Mouse (Mus musculus) kidney, adult 11 months (tissue): ENCODE results near the gene Dner.
"Not testable (repeated sequence)": the region's sequence is repeated elsewhere in the genome, so short reads cannot be mapped to it uniquely, and the experiment has no call there.

Experiments
- DNase-seq: peaks from one replicate; pipeline ENCODE4 v3.0.0; 2022

Gene Dner

DNA sequence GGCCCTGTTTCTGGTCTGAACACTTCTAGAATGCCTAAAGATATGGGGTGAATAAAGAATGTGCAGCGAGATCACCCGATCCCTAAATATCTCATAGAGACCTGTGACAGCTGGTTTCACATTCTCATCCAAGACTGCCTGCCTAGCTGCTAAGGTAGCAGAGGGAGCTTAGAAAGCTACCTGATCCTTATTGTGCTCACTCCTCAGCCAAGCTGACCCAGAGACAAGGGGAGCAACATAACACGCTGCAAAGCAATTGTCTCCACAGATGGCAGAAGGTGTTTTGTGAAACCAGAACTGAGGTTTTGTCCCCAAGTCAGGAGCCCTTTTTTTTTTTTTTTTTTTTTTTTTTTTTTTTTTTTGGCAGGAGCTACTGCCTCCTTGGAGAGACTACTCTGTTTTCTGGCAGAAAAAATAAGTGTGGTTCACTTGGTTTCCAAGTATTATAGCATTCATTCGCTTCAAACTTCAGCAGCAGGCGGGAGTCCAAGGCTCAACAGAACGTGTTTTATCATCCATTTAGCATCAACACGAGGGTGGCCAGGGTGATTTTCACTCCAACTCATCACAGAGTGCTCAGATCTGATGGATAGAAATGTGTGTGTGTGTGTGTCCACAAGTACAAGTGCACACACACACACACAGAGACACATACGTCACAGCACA, 309.4 kb downstream of the Dner start:
- no peak for DNase-seq

DNA sequence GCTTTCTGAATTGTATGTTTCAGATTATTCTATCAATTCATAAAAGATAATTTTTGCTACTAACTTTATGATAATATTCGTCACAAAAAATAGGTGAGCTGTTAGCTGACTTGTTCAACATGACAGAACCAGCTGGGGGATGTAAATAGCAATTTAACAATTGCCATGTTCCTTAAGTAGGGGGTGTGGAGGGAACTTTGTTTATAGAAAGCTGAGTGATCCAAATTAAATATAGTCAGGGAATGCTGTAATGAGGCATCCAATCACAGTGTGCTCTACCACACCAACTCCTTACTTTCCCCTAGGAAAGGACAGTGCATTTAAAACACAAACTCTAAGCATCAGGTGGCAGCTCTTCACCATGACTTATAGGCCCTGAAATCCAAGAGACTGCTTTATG, 313.3 kb downstream of the Dner start:
- DNase-seq, result no peak

DNA sequence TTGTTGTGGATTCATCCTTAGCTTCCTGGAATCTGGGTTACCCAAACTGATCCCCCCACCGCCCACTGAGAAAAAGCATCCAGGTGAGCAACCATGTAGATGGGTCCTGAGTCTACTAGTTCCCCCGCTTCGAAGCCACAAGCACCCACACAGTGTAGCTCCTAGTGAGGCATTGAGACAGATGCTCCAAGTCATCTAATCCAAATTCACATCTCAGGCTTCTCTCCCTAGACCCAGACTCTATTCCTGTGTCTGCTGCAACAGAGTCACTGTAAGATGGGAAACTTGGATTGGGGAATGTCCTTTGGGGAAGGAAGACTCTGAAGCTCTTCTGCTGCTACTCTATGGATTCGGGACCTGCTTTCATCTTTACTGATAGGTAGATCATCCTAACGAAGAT, 314.0 kb downstream of the Dner start:
- DNase-seq, result no peak

DNA sequence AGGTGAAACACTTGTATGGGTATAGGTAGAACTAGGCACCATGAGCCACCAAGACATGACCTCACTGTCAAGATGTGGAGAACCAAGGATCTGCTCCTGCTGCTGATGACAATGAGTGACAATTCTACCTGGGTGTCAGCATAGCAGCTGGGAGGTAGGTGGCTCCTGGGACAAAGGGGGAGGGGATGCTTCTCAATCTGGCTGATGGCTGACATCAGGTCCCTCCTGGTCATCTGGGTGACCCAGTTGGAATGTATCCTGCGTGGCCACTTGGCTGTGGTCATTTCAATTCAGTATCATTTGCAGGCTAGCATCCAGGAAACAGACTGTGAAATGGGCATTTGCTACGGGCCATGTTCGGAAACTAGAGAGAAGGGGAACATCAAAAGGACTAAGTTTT, 315.1 kb downstream of the Dner start:
- no peak for DNase-seq

DNA sequence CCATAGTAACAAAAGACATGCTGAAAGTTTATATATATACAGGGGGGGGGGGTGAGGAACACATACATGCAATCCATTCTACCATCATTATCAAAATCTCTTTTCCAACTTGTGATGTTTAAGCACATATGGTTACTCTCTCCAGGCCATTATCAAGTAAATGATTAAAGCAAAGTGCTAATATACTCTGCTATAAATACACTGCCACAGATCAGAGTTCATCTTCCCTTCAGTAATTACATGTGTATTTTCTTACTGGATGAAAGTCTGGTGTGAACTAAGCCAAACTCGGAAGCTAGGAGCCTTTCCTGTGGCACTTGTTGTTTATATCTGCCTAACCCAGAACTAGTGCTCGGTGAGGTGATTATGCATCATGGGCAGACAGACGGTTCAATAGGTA, 328.3 kb downstream of the Dner start:
- DNase-seq, result no peak

DNA sequence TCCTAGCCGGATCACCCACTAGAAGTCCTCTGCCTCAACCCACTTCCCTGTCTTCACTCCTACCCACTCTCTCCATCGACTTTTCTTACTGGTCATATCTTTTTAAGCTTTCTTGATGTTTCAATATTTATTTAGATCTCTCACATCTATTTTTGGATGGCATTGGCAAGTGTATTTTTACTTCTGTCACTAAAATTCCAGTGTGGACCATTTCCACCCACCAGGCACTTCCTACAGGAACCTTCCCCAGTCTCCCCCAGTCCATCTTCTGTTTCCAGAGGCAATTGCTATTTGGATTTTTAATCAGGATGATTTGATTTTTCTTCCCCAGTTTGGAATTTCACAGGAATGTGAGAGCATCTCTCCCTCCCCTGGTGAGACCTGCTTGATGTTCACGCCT, 329.5 kb downstream of the Dner start:
- DNase-seq, result no peak

DNA sequence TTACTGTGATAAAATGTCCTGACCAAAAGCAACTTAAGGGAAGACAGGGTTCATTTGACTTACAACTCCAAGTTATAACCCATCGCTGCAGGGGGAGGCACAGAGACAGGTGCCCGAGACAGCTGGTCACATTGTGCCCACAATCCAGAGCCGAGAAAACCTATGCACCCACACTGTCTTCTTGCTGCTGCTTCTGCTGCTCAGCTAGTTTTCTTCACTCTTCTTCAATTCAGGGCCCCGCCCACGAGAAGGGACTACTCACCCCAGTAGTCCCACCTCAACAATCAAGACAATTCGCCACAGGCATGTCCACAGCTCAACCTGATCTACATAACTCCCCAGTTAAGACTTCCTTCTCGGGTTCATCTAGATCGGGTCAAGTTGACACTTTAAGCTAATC, 332.1 kb downstream of the Dner start, which contains the start of gene Pid1:
Gene Pid1, minus strand, starts transcription at position 214 of the 400 bp plus-strand sequence.
- no peak for DNase-seq

DNA sequence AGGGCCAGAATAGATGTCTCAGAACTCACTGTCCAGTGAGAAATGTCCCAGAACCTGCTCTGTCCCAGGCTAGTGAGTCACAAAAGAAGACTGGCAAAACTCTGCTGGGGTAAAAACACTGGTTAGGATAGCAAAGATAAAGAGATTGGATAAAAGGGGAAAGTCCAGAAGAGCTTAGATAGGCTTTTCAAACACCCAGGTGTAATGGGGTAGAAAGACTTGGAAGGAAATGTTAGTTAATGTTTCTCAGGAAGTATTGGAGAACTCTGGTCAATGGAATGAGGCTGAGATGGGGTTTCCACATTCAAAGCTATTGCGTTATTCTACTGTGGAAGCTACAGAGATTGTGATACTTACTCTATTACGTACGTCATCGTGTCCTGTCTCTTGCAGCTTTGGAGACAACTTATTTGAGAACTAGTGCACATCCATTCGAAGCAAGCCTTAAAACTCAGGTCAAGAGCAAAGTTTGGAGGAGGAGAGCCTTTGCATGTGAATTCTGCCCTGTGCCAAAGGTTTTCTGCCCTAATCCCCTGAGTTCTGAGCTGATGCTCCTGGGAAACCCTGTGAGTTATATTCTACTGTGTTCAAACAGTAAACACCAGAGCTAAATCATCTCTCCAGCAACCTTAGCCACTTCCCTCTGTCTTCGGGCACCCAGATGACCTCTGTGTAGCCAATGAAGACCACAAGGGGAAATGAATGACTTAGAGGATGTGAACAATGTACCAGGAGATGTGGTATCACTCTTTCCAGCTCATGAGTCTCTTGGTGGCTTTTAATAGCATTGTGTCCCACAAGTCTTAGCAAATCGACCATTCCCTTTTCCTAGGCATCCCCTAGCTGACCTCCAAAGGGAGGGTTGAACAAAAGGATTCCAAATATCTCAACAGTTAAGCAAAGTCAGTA, 333.1 kb downstream of the Dner start:
- DNase-seq, result no peak

DNA sequence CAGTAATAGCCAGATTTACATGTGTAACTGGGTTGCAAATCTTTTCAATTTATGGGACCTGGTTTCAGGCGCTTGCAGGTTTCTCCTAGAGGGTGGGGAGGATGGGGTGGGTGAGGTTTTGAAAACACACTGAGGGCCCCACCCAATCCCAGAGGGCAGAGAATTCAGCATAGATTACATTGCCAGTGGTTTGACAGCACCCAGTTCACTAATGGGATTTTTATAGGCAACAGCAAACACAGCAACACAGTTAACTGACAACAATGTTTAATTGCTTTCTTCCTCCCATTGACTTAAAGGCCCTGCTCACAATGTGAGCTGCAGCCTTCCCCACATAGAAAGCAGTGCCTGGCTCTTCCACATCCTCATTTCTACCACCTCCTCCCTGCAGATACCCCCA, 333.8 kb downstream of the Dner start:
- no peak for DNase-seq

DNA sequence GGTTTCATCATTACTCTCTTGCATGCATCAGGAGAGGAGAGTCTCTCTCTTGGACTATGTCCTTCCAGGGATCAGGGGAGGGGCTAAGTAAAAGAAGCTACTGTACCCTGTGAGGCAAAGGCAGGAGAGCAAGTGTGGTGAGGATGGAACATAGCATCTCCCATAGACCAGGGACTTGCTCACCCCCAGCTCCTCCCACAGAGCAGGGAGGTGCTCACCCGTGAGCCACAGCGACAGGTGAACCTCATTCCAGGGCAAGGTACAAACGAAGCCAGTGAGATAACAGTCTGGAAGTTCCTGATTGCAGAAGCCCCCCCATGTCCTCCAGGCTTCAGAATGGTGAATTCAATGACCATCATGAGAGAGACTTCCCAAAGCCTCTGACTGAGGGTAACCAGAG, 334.6 kb downstream of the Dner start:
- no peak for DNase-seq

DNA sequence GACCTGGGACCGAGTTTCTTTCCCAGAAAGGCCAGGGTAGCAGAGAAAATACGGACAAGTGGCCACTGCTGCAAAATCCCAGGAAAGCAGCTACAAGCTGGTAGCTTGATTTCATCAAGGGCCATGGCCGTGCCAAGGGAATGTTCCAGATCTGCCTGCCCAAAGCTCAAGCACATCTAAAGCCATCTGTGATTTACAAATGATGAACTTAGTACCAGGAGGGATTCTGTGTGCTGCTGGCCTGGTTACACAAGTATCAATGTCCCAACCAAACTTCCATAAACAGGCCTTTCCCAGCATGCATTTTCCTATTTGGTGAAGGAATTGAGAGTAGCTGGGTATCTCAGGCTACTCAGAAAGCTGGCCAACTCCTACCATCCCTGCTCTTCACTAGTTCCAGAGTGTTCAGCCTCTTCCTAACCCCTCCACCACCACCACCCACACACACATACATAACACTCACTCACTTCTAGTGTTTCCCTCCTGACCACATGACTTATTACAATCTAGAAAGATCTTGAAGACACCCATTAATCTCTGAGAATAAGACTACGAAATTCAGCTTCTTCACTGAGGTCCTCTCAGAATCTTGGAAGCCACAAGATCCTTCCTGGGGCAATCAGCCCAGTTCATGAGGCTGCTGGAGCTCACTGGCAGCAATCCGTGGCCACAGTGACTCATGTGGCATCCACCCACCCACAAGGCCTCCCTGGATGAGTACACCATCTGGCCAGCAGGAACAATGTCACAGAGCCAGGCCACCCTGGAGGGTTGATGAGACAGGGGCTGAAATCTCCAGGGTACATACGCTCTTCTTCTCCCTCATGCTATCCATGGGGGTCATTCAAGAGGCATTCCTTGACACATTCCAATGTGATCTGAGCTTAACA, 336.2 kb downstream of the Dner start:
- DNase-seq, result no peak

DNA sequence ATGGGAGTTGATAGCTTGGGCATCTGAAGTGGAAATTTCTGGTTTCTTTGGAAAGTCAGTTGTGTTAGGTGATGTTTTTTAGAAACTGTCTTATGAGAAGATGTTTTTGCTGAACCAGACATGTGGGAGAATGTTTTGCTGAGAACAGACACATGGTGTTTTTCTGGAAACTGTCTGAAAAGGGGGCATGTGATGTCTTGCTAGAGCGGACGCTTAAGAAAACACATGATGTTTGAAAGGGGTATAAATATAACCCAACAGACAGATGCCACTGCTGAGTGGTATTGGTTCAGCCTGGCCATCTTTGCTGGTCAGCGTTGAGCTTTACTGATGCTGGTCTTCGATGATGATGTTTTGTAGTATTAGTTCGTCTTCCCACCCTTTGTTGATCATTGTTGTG, 338.8 kb downstream of the Dner start:
- DNase-seq, result no peak

DNA sequence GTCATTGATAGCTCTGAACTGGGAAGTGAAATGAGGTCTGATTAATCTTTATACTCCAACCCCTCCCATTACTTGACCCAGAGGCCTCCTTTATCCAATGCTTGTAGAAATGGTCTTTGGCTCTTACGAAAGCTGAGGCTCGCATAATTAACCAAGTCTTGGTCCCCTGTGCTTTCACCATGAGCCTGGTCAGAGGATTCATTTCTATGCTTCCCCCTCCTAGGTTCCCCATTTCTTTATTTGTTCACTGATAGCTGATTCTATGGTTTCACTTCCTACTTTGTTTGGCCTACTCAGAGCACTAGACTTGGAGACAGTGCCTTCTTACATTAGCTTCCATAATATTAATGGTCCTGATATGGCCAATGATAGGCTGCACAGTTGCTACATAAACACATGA, 345.8 kb downstream of the Dner start:
- no peak for DNase-seq

DNA sequence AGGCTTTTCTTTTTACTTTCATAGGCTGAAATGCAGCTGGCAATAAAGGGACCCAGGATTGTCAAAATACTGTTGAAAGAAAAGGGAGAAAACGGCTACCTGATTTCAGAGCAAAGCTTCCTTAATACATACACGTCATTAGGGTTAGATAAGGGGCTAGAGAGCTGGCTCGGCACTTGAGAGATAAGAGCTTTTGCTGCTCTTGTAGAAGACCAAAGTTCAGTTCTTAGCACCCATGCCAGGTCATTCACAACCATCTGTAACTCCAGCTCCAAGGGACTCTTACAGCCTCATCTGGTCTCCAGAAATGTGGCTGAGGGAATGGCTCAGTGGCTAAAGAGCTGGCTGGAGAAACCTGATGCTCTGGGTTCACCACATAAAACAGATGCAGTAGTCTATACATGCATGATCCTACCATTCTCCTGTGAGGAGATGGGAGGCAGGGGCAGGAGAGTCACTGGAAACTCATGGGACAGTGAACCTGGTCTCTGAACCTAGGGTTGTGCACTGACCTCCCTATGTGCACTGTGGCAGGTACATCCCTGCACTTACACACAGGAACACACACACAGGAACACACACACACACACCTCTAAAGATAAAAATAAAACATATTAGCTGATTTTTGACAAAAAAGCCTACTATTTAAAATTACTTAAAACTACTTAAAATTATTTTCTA, 348.1 kb downstream of the Dner start:
- DNase-seq, result no peak

DNA sequence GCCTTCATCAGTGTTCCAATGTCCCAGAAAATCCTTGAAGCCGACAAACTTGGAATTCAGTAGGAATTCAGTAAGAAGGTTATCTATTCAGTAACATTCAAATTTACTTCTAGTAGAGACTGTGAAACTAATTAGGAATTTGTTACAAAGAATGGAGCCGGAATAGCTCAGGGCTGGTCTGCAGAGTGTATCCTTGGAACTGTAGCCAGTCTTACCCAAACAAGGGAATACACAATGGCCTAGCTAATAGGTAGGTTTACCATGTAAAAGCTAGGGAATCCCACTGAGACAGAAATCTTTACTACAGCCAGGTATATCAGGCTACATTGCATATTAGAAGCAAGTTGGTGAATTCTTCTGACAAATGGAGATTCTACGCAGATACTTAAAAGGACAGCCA, 363.2 kb downstream of the Dner start:
- DNase-seq, result not testable (repeated sequence)

DNA sequence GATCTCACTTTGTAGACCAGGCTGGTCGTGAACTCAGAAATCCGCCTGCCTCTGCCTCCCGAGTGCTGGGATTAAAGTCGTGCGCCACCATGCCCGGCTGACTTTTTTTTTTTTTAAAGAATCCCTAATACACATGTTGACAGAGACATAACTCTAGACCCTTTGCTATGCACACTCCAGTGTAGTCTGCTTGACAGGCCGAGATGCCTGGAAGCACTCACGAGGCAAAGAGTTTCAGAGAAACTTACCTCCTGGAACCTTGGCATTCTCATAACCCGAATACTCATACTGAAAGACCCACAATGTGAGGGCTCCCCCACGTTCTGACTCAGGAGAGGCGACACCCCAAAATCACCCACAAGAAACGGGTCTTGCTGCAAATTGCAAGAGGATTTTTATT, 364.2 kb downstream of the Dner start:
- DNase-seq, result not testable (repeated sequence)

DNA sequence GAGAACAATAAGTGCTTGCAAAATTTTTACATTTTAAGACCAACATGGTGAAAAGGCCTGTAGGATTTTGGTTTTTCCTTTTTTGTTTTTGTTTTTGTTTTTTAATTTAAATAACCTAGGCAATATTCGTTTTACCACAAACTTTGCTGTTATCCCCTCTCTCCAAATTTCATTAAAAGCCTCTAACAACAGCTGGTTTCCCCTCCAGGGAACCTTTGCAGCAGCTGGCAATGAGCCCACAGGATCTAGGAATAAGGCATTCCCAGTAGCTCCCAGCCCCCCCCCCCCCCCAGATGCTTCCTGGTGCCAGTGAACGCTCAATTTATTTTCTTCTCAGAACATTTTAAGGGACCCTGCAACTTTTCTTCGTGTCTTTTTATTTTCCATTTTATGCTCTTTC, 370.7 kb downstream of the Dner start:
- DNase-seq, result no peak

DNA sequence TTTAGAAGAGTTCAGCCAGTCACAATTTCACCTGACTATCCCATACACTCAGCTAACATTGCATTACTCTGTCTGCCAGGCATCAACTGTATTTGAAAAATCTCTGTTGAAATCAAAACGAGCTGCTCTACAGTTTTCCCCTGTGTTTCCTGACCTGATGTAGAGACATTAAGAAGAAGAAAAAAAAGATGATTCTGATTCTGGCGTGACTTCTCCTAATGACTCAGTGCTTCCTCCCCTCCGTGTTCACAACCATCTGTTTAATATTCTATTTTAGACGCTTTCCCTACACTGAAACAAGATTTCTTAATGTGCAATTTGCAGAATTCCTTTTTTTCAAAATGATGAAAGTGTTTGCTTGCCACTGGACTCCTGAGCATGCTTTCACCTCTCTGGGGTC, 374.7 kb downstream of the Dner start:
- DNase-seq, result no peak
